Mouse (Mus musculus): ENCODE measurements around the gene D5Ertd579e.

- TF ChIP-seq CTCF (IDR thresholded peaks at IDR 0.05; ENCODE audit: extremely low read depth, insufficient read depth, insufficient read length, insufficient replicate concordance), result no peak
- no peak for TF ChIP-seq POLR2A (IDR thresholded peaks at IDR 0.05; ENCODE audit: low read depth, low read length)
These were observed 96.9 kb downstream of the D5Ertd579e start for GRCm38 (mm10) chr5:36598883-36599282.
